Mouse (Mus musculus) kidney, postnatal 0 days (tissue): ENCODE measurements around the gene Dnajc21. TPM values are rescaled to one million over a fixed set of nuclear protein-coding genes. Genes with fewer than 3 reads are reported as not detected.

Source experiments
- ATAC-seq: fragments of 200-750 bp; cut with Nextera tagmentation; replicated peaks from 2 replicates; pipeline ENCODE4 v1.8.0; 2017; ENCODE audit warnings: low read depth, moderate number of reproducible peaks, moderate TSS enrichment, moderate library complexity; ENCODE audit not compliant: low FRiP score
- DNase-seq: peaks from one replicate; pipeline ENCODE4 v3.0.0-alpha.2; 2016; ENCODE audit warnings: low spot score
- H3K27ac ChIP-seq: fragments of 300-500 bp; sonication (generic); 2 replicates; pipeline ENCODE4 v1.5.1; 2014; ENCODE audit warnings: mild to moderate bottlenecking
- H3K27me3 ChIP-seq: fragments of 300-500 bp; sonication (generic); 2 replicates; pipeline ENCODE4 v1.6.1; 2014; ENCODE audit warnings: low read length, mixed read lengths; ENCODE audit not compliant: insufficient read depth
- H3K36me3 ChIP-seq: fragments of 300-500 bp; sonication (generic); 2 replicates; pipeline ENCODE4 v1.6.1; 2014; ENCODE audit warnings: low read length, mixed read lengths; ENCODE audit not compliant: insufficient read depth
- H3K4me1 ChIP-seq: fragments of 300-500 bp; sonication (generic); replicated peaks from 2 replicates; pipeline ENCODE4 v1.6.1; 2014; ENCODE audit warnings: antibody characterized with exemption, low read length, mixed read lengths; ENCODE audit not compliant: insufficient read depth
- H3K4me2 ChIP-seq: fragments of 300-500 bp; sonication (generic); 2 replicates; pipeline ENCODE4 v1.6.1; 2014; ENCODE audit warnings: mild to moderate bottlenecking, low read length, moderate library complexity, mixed read lengths
- H3K4me3 ChIP-seq: fragments of 300-500 bp; sonication (generic); replicated peaks from 2 replicates; pipeline ENCODE4 v1.5.1; 2014; ENCODE audit warnings: low read depth, low read length
- H3K9ac ChIP-seq: fragments of 300-500 bp; sonication (generic); 2 replicates; pipeline ENCODE4 v1.6.1; 2014; ENCODE audit warnings: low read depth, low read length
- H3K9me3 ChIP-seq: fragments of 300-500 bp; sonication (generic); replicated peaks from 2 replicates; pipeline ENCODE4 v1.6.1; 2016; ENCODE audit warnings: low read length, inconsistent platforms, mixed read lengths
- CTCF ChIP-seq: IDR thresholded peaks from 2 replicates; pipeline ENCODE4 v1.5.1; 2016; ENCODE audit warnings: antibody characterized with exemption, low read depth, mild to moderate bottlenecking, moderate library complexity
- WGBS: fragments of 180-500 bp; shearing (Covaris S2); extraction: QIAGEN DNeasy Blood & Tissue Kit; methylation state at CpG from one replicate; pipeline ENCODE4 v1.1.7; 2014; 5-methylcytosine and 5-hydroxymethylcytosine counted together
- polyA plus RNA-seq: library from polyadenylated mRNA; unstranded; fragments of >200 nt; fragmentation: Nextera tagmentation; extraction: Ambion mirVana; gene quantifications from 2 replicates; pipeline ENCODE4 v1.2.1, GENCODE M21; 2015

Gene Dnajc21
- polyA plus RNA-seq, 1 experiment from 2014 or later, result 20.3 TPM

GRCm38 (mm10) chr15:10421138-10421784, 49.1 kb downstream of the Dnajc21 start:
- Histone ChIP-seq H3K9ac (no peak overlapping the region), H3K9me3 (no peaks in the 10 kb centered on the region), H3K27ac (no peak overlapping the region), H3K27me3 (no peaks in the 10 kb centered on the region), H3K4me3 (no peak overlapping the region), H3K4me1 (no peaks in the 10 kb centered on the region; the same call in 1 of the 2 replicates), H3K36me3 (no peaks in the 10 kb centered on the region), H3K4me2 (no peak overlapping the region)
- 24% methylated on average over 7 of the region's 7 CpGs for WGBS
- TF ChIP-seq CTCF, result no peak
- DNase-seq, result peak; percentile 24
- ATAC-seq, result no peak; the same call in 1 of the 2 replicates

GRCm38 (mm10) chr15:10413656-10414055, 56.7 kb downstream of the Dnajc21 start:
- no peaks in the 10 kb centered on the region for H3K9me3 ChIP-seq
- 92% methylated on average over 6 of the region's 6 CpGs for WGBS
- no peak for TF ChIP-seq CTCF
- ATAC-seq (no peak), DNase-seq (no peak)
- H3K27ac ChIP-seq, result no peak overlapping the region
- H3K4me2 ChIP-seq, result no peak overlapping the region
- H3K4me3 ChIP-seq, result no peak overlapping the region
- no peaks in the 10 kb centered on the region for H3K36me3 ChIP-seq
- no peaks in the 10 kb centered on the region for H3K27me3 ChIP-seq
- H3K4me1 ChIP-seq, result no peaks in the 10 kb centered on the region
- H3K9ac ChIP-seq, result no peak overlapping the region

GRCm38 (mm10) chr15:10410881-10411280, 59.4 kb downstream of the Dnajc21 start:
- DNase-seq (no peak), ATAC-seq (no peak)
- no peak overlapping the region for H3K4me3 ChIP-seq
- no peaks in the 10 kb centered on the region for H3K36me3 ChIP-seq
- no peaks in the 10 kb centered on the region for H3K27me3 ChIP-seq
- H3K4me1 ChIP-seq, result no peaks in the 10 kb centered on the region
- no peak overlapping the region for H3K27ac ChIP-seq
- no peak for TF ChIP-seq CTCF
- no peak overlapping the region for H3K4me2 ChIP-seq
- 76% methylated on average over 2 of the region's 2 CpGs for WGBS
- no peaks in the 10 kb centered on the region for H3K9me3 ChIP-seq
- no peak overlapping the region for H3K9ac ChIP-seq

GRCm38 (mm10) chr15:10409842-10410241, 60.5 kb downstream of the Dnajc21 start:
- Histone ChIP-seq H3K4me1 (no peaks in the 10 kb centered on the region), H3K27ac (no peak overlapping the region), H3K4me2 (no peak overlapping the region), H3K36me3 (no peaks in the 10 kb centered on the region), H3K27me3 (no peaks in the 10 kb centered on the region), H3K4me3 (no peak overlapping the region), H3K9ac (no peak overlapping the region), H3K9me3 (no peaks in the 10 kb centered on the region)
- TF ChIP-seq CTCF, result no peak
- ATAC-seq, result no peak
- no peak for DNase-seq
- 81% methylated on average over 3 of the region's 3 CpGs for WGBS

GRCm38 (mm10) chr15:10400415-10400814, 69.9 kb downstream of the Dnajc21 start:
- peak; percentile 72 for DNase-seq
- Histone ChIP-seq H3K36me3 (no peaks in the 10 kb centered on the region), H3K9ac (no peak overlapping the region), H3K4me1 (no peaks in the 10 kb centered on the region), H3K4me3 (no peak overlapping the region), H3K9me3 (no peaks in the 10 kb centered on the region), H3K4me2 (no peak overlapping the region), H3K27me3 (no peaks in the 10 kb centered on the region), H3K27ac (peak overlapping the region; percentile 5; the same call in 1 of the 2 replicates)
- TF ChIP-seq CTCF, result peak; percentile 69
- 62% methylated on average over 3 of the region's 3 CpGs for WGBS
- ATAC-seq, result peak; percentile 82

GRCm38 (mm10) chr15:10399795-10400194, 70.5 kb downstream of the Dnajc21 start:
- peak overlapping the region; percentile 19 for H3K27ac ChIP-seq
- peak; percentile 98 for ATAC-seq
- peak; percentile 33 for DNase-seq
- H3K9ac ChIP-seq, result no peak overlapping the region
- no peak overlapping the region for H3K4me2 ChIP-seq
- no peaks in the 10 kb centered on the region for H3K27me3 ChIP-seq
- H3K9me3 ChIP-seq, result no peaks in the 10 kb centered on the region
- WGBS, result 66% methylated on average over 2 of the region's 2 CpGs
- no peaks in the 10 kb centered on the region for H3K36me3 ChIP-seq
- no peak for TF ChIP-seq CTCF
- H3K4me1 ChIP-seq, result no peaks in the 10 kb centered on the region
- H3K4me3 ChIP-seq, result no peak overlapping the region

Other genes starting within 250 kb of the Dnajc21 start
- not detected in 2 replicates for gene Gm21973, start 145.1 kb downstream of the Dnajc21 start, polyA plus RNA-seq
- gene Agxt2, start 112.0 kb downstream of the Dnajc21 start, polyA plus RNA-seq, result 17.8 and 19.8 TPM in 2 replicates
- 126 and 146 TPM in 2 replicates for gene Brix1, start 15.4 kb upstream of the Dnajc21 start, polyA plus RNA-seq
- 27.1 and 29.1 TPM in 2 replicates for gene Rad1, start 15.5 kb upstream of the Dnajc21 start, polyA plus RNA-seq
- not detected in 2 replicates for gene Ttc23l, start 88.2 kb upstream of the Dnajc21 start, polyA plus RNA-seq
- gene Rai14, start 244.1 kb upstream of the Dnajc21 start, polyA plus RNA-seq, result 38.5 and 42.4 TPM in 2 replicates